Mouse (Mus musculus) stomach, postnatal 0 days (tissue): ENCODE data around the gene Stxbp3. TPM values are rescaled to one million over a fixed set of nuclear protein-coding genes. Genes with fewer than 3 reads are reported as not detected.

ENCODE experiments used
- ATAC-seq: fragments of 200-750 bp; cut with Nextera tagmentation; 2 replicates; pipeline ENCODE4 v1.8.0; 2017; ENCODE audit not compliant: low FRiP score, low TSS enrichment
- DNase-seq: peaks from one replicate; pipeline ENCODE4 v3.0.0-alpha.2; 2016; ENCODE audit warnings: low spot score
- H3K27ac ChIP-seq: fragments of 300-500 bp; sonication (generic); replicated peaks from 2 replicates; pipeline ENCODE4 v1.5.1; 2014; ENCODE audit warnings: mild to moderate bottlenecking, control low read depth
- H3K27me3 ChIP-seq: fragments of 300-500 bp; sonication (generic); 2 replicates; pipeline ENCODE4 v1.6.1; 2014; ENCODE audit warnings: low read length; ENCODE audit not compliant: control insufficient read depth, insufficient read depth
- H3K36me3 ChIP-seq: fragments of 300-500 bp; sonication (generic); 2 replicates; pipeline ENCODE4 v1.6.1; 2014; ENCODE audit warnings: low read length, mixed read lengths; ENCODE audit not compliant: control insufficient read depth, insufficient read depth
- H3K4me1 ChIP-seq: fragments of 300-500 bp; sonication (generic); replicated peaks from 2 replicates; pipeline ENCODE4 v1.6.1; 2014; ENCODE audit warnings: antibody characterized with exemption; ENCODE audit not compliant: control insufficient read depth, insufficient read depth
- H3K4me2 ChIP-seq: fragments of 300-500 bp; sonication (generic); replicated peaks from 2 replicates; pipeline ENCODE4 v1.6.1; 2014; ENCODE audit warnings: low read depth, mild to moderate bottlenecking, control low read depth, moderate library complexity
- H3K4me3 ChIP-seq: fragments of 300-500 bp; sonication (generic); 2 replicates; pipeline ENCODE4 v1.5.1; 2014; ENCODE audit warnings: low read depth, low read length, control low read depth
- H3K9ac ChIP-seq: fragments of 300-500 bp; sonication (generic); 2 replicates; pipeline ENCODE4 v1.6.1; 2014; ENCODE audit warnings: mild to moderate bottlenecking, low read length, control low read depth, mixed read lengths
- H3K9me3 ChIP-seq: fragments of 300-500 bp; sonication (generic); 2 replicates; pipeline ENCODE4 v1.6.1; 2016; ENCODE audit warnings: low read length; ENCODE audit not compliant: control insufficient read depth
- CTCF ChIP-seq: IDR thresholded peaks from 2 replicates; pipeline ENCODE4 v1.5.1; 2016; ENCODE audit warnings: antibody characterized with exemption, low read depth, mild to moderate bottlenecking, moderate library complexity
- EP300 ChIP-seq: optimal IDR thresholded peaks from 2 replicates; pipeline ENCODE3; 2016; ENCODE audit warnings: antibody characterized with exemption
- WGBS: fragments of 180-500 bp; shearing (Covaris S2); extraction: QIAGEN DNeasy Blood & Tissue Kit; methylation state at CpG from one replicate; pipeline ENCODE4 v1.1.7; 2014; 5-methylcytosine and 5-hydroxymethylcytosine counted together
- polyA plus RNA-seq: library from polyadenylated mRNA; unstranded; fragments of >200 nt; fragmentation: Nextera tagmentation; extraction: Ambion mirVana; gene quantifications from 2 replicates; pipeline ENCODE4 v1.2.1, GENCODE M21; 2015

The Stxbp3 gene
- polyA plus RNA-seq, 1 experiment from 2014 or later: 39.3 TPM

- TF ChIP-seq CTCF: no peak
- no peak for TF ChIP-seq EP300
- DNase-seq (no peak), ATAC-seq (no peak)
- Histone ChIP-seq H3K4me1 (no peaks in the 10 kb centered on the region), H3K9me3 (no peaks in the 10 kb centered on the region), H3K27me3 (no peaks in the 10 kb centered on the region), H3K36me3 (peaks cover 12% of the 10 kb centered on the region), H3K4me3 (no peak overlapping the region), H3K4me2 (no peak overlapping the region), H3K27ac (no peak overlapping the region), H3K9ac (no peak overlapping the region)
Measured at GRCm38 (mm10) chr3:108792420-108792819, 47.9 kb downstream of the Stxbp3 start.

- ATAC-seq (peak; percentile 60; the same call in 1 of the 2 replicates), DNase-seq (no peak)
- Histone ChIP-seq H3K36me3 (peaks cover 12% of the 10 kb centered on the region), H3K27me3 (no peaks in the 10 kb centered on the region), H3K27ac (peak overlapping the region; percentile 64), H3K9me3 (no peaks in the 10 kb centered on the region), H3K4me2 (no peak overlapping the region), H3K4me3 (no peak overlapping the region), H3K9ac (no peak overlapping the region), H3K4me1 (no peaks in the 10 kb centered on the region)
- 41% methylated on average over 7 of the region's 7 CpGs for WGBS
- TF ChIP-seq EP300 (no peak), CTCF (0 out of 2 replicates have a peak, but pooled peaks have one; percentile 8)
Measured at GRCm38 (mm10) chr3:108791054-108791706, 49.1 kb downstream of the Stxbp3 start.

- WGBS: 77% methylated on average over 3 of the region's 3 CpGs
- no peak for TF ChIP-seq EP300
- TF ChIP-seq CTCF: no peak
Measured at GRCm38 (mm10) chr3:108790499-108790898, 49.8 kb downstream of the Stxbp3 start.

GRCm38 (mm10) chr3:108789299-108789698, 51.0 kb downstream of the Stxbp3 start:
- WGBS: 78% methylated on average over 5 of the region's 5 CpGs
- H3K27ac ChIP-seq: 0 out of 2 replicates have a peak overlapping the region, but pooled peaks have one; percentile 2
- H3K4me2 ChIP-seq: no peak overlapping the region
- H3K4me3 ChIP-seq: no peak overlapping the region
- TF ChIP-seq EP300 (no peak), CTCF (no peak)
- peaks cover 7% of the 10 kb centered on the region; the same call in 1 of the 2 replicates for H3K36me3 ChIP-seq
- no peaks in the 10 kb centered on the region for H3K4me1 ChIP-seq
- no peak overlapping the region for H3K9ac ChIP-seq
- H3K27me3 ChIP-seq: no peaks in the 10 kb centered on the region
- 0 out of 2 replicates have a peak, but pooled peaks cover 2% of the 10 kb centered on the region for H3K9me3 ChIP-seq
- DNase-seq: no peak
- ATAC-seq: no peak

More at GRCm38 (mm10) chr3:108790499-108790898, 49.8 kb downstream of the Stxbp3 start:
- Histone ChIP-seq H3K4me3 (no peak overlapping the region), H3K4me2 (no peak overlapping the region), H3K27me3 (no peaks in the 10 kb centered on the region), H3K9me3 (no peaks in the 10 kb centered on the region), H3K9ac (no peak overlapping the region), H3K4me1 (no peaks in the 10 kb centered on the region), H3K36me3 (peaks cover 12% of the 10 kb centered on the region), H3K27ac (peak overlapping the region; percentile 0; the same call in 1 of the 2 replicates)
- ATAC-seq: 0 out of 2 replicates have a peak, but pooled peaks have one; percentile 17
- no peak for DNase-seq

- ATAC-seq (no peak), DNase-seq (no peak)
- Histone ChIP-seq H3K9me3 (0 out of 2 replicates have a peak, but pooled peaks cover 2% of the 10 kb centered on the region), H3K4me1 (no peaks in the 10 kb centered on the region), H3K9ac (no peak overlapping the region), H3K4me3 (no peak overlapping the region), H3K27ac (no peak overlapping the region), H3K4me2 (no peak overlapping the region), H3K27me3 (no peaks in the 10 kb centered on the region), H3K36me3 (peaks cover 7% of the 10 kb centered on the region; the same call in 1 of the 2 replicates)
- TF ChIP-seq CTCF (no peak), EP300 (no peak)
- 65% methylated on average over 4 of the region's 4 CpGs for WGBS
Measured at GRCm38 (mm10) chr3:108788455-108788794, 51.9 kb downstream of the Stxbp3 start.

GRCm38 (mm10) chr3:108787754-108788454, 52.4 kb downstream of the Stxbp3 start:
- no peak overlapping the region for H3K27ac ChIP-seq
- no peaks in the 10 kb centered on the region for H3K27me3 ChIP-seq
- peaks cover 7% of the 10 kb centered on the region; the same call in 1 of the 2 replicates for H3K36me3 ChIP-seq
- 0 out of 2 replicates have a peak, but pooled peaks cover 2% of the 10 kb centered on the region for H3K9me3 ChIP-seq
- WGBS: 49% methylated on average over 12 of the region's 12 CpGs
- ATAC-seq (no peak), DNase-seq (no peak)
- no peak overlapping the region for H3K9ac ChIP-seq
- H3K4me1 ChIP-seq: no peaks in the 10 kb centered on the region
- no peak overlapping the region for H3K4me3 ChIP-seq
- TF ChIP-seq EP300 (no peak), CTCF (no peak)
- H3K4me2 ChIP-seq: no peak overlapping the region
